Mouse (Mus musculus): Measurements from ENCODE around the gene Nup214. TPM values are rescaled to one million over a fixed set of nuclear protein-coding genes. Genes with fewer than 3 reads are reported as not detected.
A peak's percentile ranks its signal among the peaks of the same experiment; 100 is the strongest.
"Not testable (repeated sequence)": the region's sequence is repeated elsewhere in the genome, so short reads cannot be mapped to it uniquely, and the experiment has no call there.

Nup214 gene
- polyA plus RNA-seq, 2 experiments from 2014 or later = 87.6 to 102 TPM

GRCm38 (mm10) chr2:31965110-31965509 is 9.1 kb upstream of the Nup214 start:
- ATAC-seq = no peak

- no peak for ATAC-seq
These were observed 7.4 kb upstream of the Nup214 start for GRCm38 (mm10) chr2:31966801-31967200.

GRCm38 (mm10) chr2:31972589-31972988 is 1.6 kb upstream of the Nup214 start:
- ATAC-seq = no peak

GRCm38 (mm10) chr2:31974809-31975371 is 654 bp downstream of the Nup214 start:
- no peak for ATAC-seq

- ATAC-seq = no peak
These were observed 13.5 kb downstream of the Nup214 start for GRCm38 (mm10) chr2:31987774-31988173.

- no peak for ATAC-seq
These were observed 16.7 kb downstream of the Nup214 start for GRCm38 (mm10) chr2:31990961-31991360.

- no peak for ATAC-seq
These were observed 20.7 kb downstream of the Nup214 start for GRCm38 (mm10) chr2:31994896-31995295.

- no peak for ATAC-seq
These were observed 21.8 kb downstream of the Nup214 start for GRCm38 (mm10) chr2:31996060-31996459.

GRCm38 (mm10) chr2:31997539-31997938 is 23.3 kb downstream of the Nup214 start:
- no peak for ATAC-seq

- no peak for ATAC-seq
These were observed 24.2 kb downstream of the Nup214 start for GRCm38 (mm10) chr2:31998443-31998842.

GRCm38 (mm10) chr2:32008311-32008710 is 34.1 kb downstream of the Nup214 start:
- no peak for ATAC-seq

- ATAC-seq = no peak
These were observed 34.5 kb downstream of the Nup214 start for GRCm38 (mm10) chr2:32008716-32009115.

GRCm38 (mm10) chr2:32019704-32020103 is 45.5 kb downstream of the Nup214 start:
- no peak for ATAC-seq

GRCm38 (mm10) chr2:32020229-32020628 is 46.0 kb downstream of the Nup214 start:
- ATAC-seq = no peak

- ATAC-seq = no peak
These were observed 50.1 kb downstream of the Nup214 start for GRCm38 (mm10) chr2:32024372-32024771.

- no peak for ATAC-seq
These were observed 55.4 kb downstream of the Nup214 start for GRCm38 (mm10) chr2:32029636-32030035.

GRCm38 (mm10) chr2:32033436-32033835 is 59.2 kb downstream of the Nup214 start:
- ATAC-seq = no peak

- ATAC-seq = no peak
These were observed 60.0 kb downstream of the Nup214 start for GRCm38 (mm10) chr2:32034206-32034605.

- ATAC-seq = peak; percentile 90
These were observed 63.1 kb downstream of the Nup214 start for GRCm38 (mm10) chr2:32037279-32037858.

GRCm38 (mm10) chr2:32038661-32039081 is 64.4 kb downstream of the Nup214 start:
- no peak for ATAC-seq

GRCm38 (mm10) chr2:32040646-32041045 is 66.4 kb downstream of the Nup214 start:
- ATAC-seq = not testable (repeated sequence)

GRCm38 (mm10) chr2:32041087-32041486 is 66.9 kb downstream of the Nup214 start:
- ATAC-seq = no peak

GRCm38 (mm10) chr2:32043836-32044235 is 69.6 kb downstream of the Nup214 start:
- ATAC-seq = no peak

GRCm38 (mm10) chr2:32045375-32045774 is 71.1 kb downstream of the Nup214 start:
- no peak for ATAC-seq

- no peak for ATAC-seq
These were observed 71.8 kb downstream of the Nup214 start for GRCm38 (mm10) chr2:32046009-32046408.
